Mouse (Mus musculus) heart, adult 2 months (tissue): ENCODE data around the gene Cygb.

Experiments
- CTCF ChIP-seq: fragments of 200-600 bp; IDR thresholded peaks from 2 replicates; pipeline ENCODE4 v1.8.1; 2022; ENCODE audit warnings: antibody characterized with exemption, mild to moderate bottlenecking, moderate library complexity
- POLR2A ChIP-seq: fragments of 200-500 bp; IDR thresholded peaks from 2 replicates; pipeline ENCODE4 v1.6.1; 2011; ENCODE audit warnings: mild to moderate bottlenecking, low read depth, low read length, control low read depth; ENCODE audit not compliant: insufficient read depth

DNA sequence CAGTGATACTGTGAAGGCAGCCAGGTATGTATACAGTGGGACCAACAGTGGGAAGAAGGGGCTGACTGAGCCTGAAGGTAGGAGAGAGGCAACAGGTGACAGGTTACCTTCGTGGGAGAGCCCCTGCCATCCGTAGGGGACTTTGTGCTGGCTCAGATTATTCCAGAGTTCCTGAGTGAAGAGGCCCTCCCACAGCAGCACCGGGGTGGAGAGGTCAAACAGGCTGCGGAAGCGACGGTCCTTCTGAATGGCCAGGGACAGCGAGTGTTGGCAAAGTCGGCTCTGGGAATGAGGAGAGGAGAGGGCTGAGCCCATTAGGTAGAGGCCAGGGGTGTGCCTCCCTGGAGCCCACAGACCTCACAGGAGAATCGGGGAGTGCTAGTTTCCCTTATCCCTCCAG is 31.6 kb upstream of the Cygb start:
- TF ChIP-seq CTCF (no peak), POLR2A (no peak)
